In genomic region chr11:114446617-114447460, GRCm38 (mm10) we compare ENCODE assay signal across 7 mouse cellular contexts.
DNase-seq lines count a peak whose midpoint lies in the region; ATAC-seq lines count a peak whose summit lies in the region.

No protein-coding gene starts in this region.

- ATAC-seq in heart, embryonic 11.5 days (replicated peaks; ENCODE audit: insufficient number of reproducible peaks, low FRiP score, low TSS enrichment): peak; percentile 78; the same call in 1 of the 2 replicates

- no peaks in the 10 kb centered on the region for H3K9me3 ChIP-seq in heart, embryonic 11.5 days (replicated peaks; ENCODE audit: control insufficient read depth, low read length)
- H3K9me3 ChIP-seq in megakaryocyte, embryonic 14.5 days: no peaks in the 10 kb centered on the region

- H3K4me3 ChIP-seq in heart, embryonic 11.5 days (ENCODE audit: low read depth, low read length): peak overlapping the region; percentile 30
- H3K4me3 ChIP-seq in megakaryocyte, embryonic 14.5 days (replicated peaks): peak overlapping the region; percentile 92

- peak overlapping the region; percentile 50 for H3K27ac ChIP-seq in heart, embryonic 11.5 days (ENCODE audit: low read depth, low read length)

- H3K4me1 ChIP-seq in heart, embryonic 11.5 days (ENCODE audit: control insufficient read depth, insufficient read depth, low read length): peaks cover 29% of the 10 kb centered on the region
- peaks cover 49% of the 10 kb centered on the region for H3K4me1 ChIP-seq in megakaryocyte, embryonic 14.5 days

- H3K27me3 ChIP-seq in heart, embryonic 11.5 days (ENCODE audit: control insufficient read depth, insufficient read depth, low read length): peaks cover 3% of the 10 kb centered on the region; the same call in 1 of the 2 replicates
- H3K27me3 ChIP-seq in megakaryocyte, embryonic 14.5 days (replicated peaks): peaks cover 3% of the 10 kb centered on the region

- H3K36me3 ChIP-seq in heart, embryonic 11.5 days (ENCODE audit: control insufficient read depth, insufficient read depth, low read length): no peaks in the 10 kb centered on the region
- H3K36me3 ChIP-seq in megakaryocyte, embryonic 14.5 days (replicated peaks; ENCODE audit: low read length): no peaks in the 10 kb centered on the region

- H3K9ac ChIP-seq in heart, embryonic 11.5 days (ENCODE audit: low read depth, low read length): peak overlapping the region; percentile 52; the same call in 1 of the 2 replicates

- H3K4me2 ChIP-seq in heart, embryonic 11.5 days: peak overlapping the region; percentile 65

- 6% methylated on average over 23 of the region's 23 CpGs for WGBS in heart, embryonic 11.5 days (ENCODE audit: insufficient replicate concordance)

- peak; percentile 14 for DNase-seq in T-cell, adult 2 months (ENCODE audit: low spot score)
- peak; percentile 75 for DNase-seq in embryo, embryonic 10 days (ENCODE audit: low spot score)
- peak; percentile 30 to 51 for DNase-seq in kidney, postnatal 25 days
- peak; percentile 49 to 55 for DNase-seq in spleen, postnatal 10 days (ENCODE audit: low spot score in 2 of 2)
- DNase-seq in right cerebral cortex, adult 2 months (ENCODE audit: low spot score in 2 of 2): no peak

Comparison
In these comparisons a context has a peak if more than half of its experiments do, and no peak if none do; other contexts are left out.
1. DNase-seq: peak in T-cell, adult 2 months (single experiment), embryo, embryonic 10 days (single experiment), kidney, postnatal 25 days (2 of 2) and spleen, postnatal 10 days (2 of 2); none in right cerebral cortex, adult 2 months (0 of 2).